Mouse (Mus musculus): ENCODE measurements around the gene Gm13083. TPM values are rescaled to one million over a fixed set of nuclear protein-coding genes. Genes with fewer than 3 reads are reported as not detected.

Gm13083 gene
- not detected for polyA plus RNA-seq (2014; fragmentation: Illumina TruSeq; extraction: RNeasy Lipid Tissue Mini Kit (QIAGEN cat#74804); ENCODE audit: low read depth, low replicate concordance)

GRCm38 (mm10) chr4:143614703-143615102 is at the start of gene Gm13083:
TSS of gene Gm13083 (plus strand) at chr4:143615003.

DNA sequence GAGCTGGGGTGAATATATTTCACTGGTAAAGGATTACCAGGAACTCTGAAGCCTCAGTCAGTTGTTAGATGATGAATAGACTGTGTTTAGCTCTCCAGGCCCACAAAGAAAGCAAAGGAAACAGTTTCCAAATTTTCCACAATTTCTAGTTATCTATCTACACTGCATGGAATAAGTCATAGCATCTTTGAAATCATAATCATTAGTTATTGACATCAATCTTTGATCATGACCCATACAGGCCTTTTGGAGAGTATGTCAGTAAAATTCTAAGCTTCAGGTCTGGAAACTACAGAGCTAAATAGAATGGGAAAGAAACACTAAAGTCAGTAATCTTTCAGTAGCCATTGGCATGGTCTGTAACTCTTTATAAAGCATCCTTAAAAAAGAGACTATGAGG is 42.3 kb downstream of the Gm13083 start, which contains the start of gene Gm13088:
TSS of gene Gm13088 (minus strand) at position 101 of the 400 bp plus-strand sequence.

Other genes with a start within 250 kb of the Gm13083 start
- gene Pramel1, start 220.6 kb upstream of the Gm13083 start, polyA plus RNA-seq (2014; fragmentation: Illumina TruSeq; extraction: RNeasy Lipid Tissue Mini Kit (QIAGEN cat#74804); ENCODE audit: low read depth, low replicate concordance), result not detected
- gene Pramef8, start 202.6 kb upstream of the Gm13083 start, polyA plus RNA-seq (2014; fragmentation: Illumina TruSeq; extraction: RNeasy Lipid Tissue Mini Kit (QIAGEN cat#74804); ENCODE audit: low read depth, low replicate concordance), result 16.9 TPM
- gene Oog4, start 164.7 kb upstream of the Gm13083 start, polyA plus RNA-seq (2014; fragmentation: Illumina TruSeq; extraction: RNeasy Lipid Tissue Mini Kit (QIAGEN cat#74804); ENCODE audit: low read depth, low replicate concordance), result not detected
- not detected for gene Gm13043, start 103.7 kb upstream of the Gm13083 start, polyA plus RNA-seq (2014; fragmentation: Illumina TruSeq; extraction: RNeasy Lipid Tissue Mini Kit (QIAGEN cat#74804); ENCODE audit: low read depth, low replicate concordance)
- not detected for gene Gm13040, start 79.0 kb upstream of the Gm13083 start, polyA plus RNA-seq (2014; fragmentation: Illumina TruSeq; extraction: RNeasy Lipid Tissue Mini Kit (QIAGEN cat#74804); ENCODE audit: low read depth, low replicate concordance)
- not detected for gene BC080695, start 63.3 kb upstream of the Gm13083 start, polyA plus RNA-seq (2014; fragmentation: Illumina TruSeq; extraction: RNeasy Lipid Tissue Mini Kit (QIAGEN cat#74804); ENCODE audit: low read depth, low replicate concordance)
- not detected for gene Gm13057, start 63.3 kb upstream of the Gm13083 start, polyA plus RNA-seq (2014; fragmentation: Illumina TruSeq; extraction: RNeasy Lipid Tissue Mini Kit (QIAGEN cat#74804); ENCODE audit: low read depth, low replicate concordance)
- not detected for gene Gm13088, start 42.2 kb downstream of the Gm13083 start, polyA plus RNA-seq (2014; fragmentation: Illumina TruSeq; extraction: RNeasy Lipid Tissue Mini Kit (QIAGEN cat#74804); ENCODE audit: low read depth, low replicate concordance)
- gene Gm13089, start 87.7 kb downstream of the Gm13083 start, polyA plus RNA-seq (2014; fragmentation: Illumina TruSeq; extraction: RNeasy Lipid Tissue Mini Kit (QIAGEN cat#74804); ENCODE audit: low read depth, low replicate concordance), result not detected
- not detected for gene Gm13078, start 104.5 kb downstream of the Gm13083 start, polyA plus RNA-seq (2014; fragmentation: Illumina TruSeq; extraction: RNeasy Lipid Tissue Mini Kit (QIAGEN cat#74804); ENCODE audit: low read depth, low replicate concordance)
- gene Gm13023, start 174.3 kb downstream of the Gm13083 start, polyA plus RNA-seq (2014; fragmentation: Illumina TruSeq; extraction: RNeasy Lipid Tissue Mini Kit (QIAGEN cat#74804); ENCODE audit: low read depth, low replicate concordance), result not detected
- gene Gm13084, start 201.1 kb downstream of the Gm13083 start, polyA plus RNA-seq (2014; fragmentation: Illumina TruSeq; extraction: RNeasy Lipid Tissue Mini Kit (QIAGEN cat#74804); ENCODE audit: low read depth, low replicate concordance), result not detected
- not detected for gene Gm13103, start 231.5 kb downstream of the Gm13083 start, polyA plus RNA-seq (2014; fragmentation: Illumina TruSeq; extraction: RNeasy Lipid Tissue Mini Kit (QIAGEN cat#74804); ENCODE audit: low read depth, low replicate concordance)

Measured in sigmoid colon, adult 10 weeks (tissue).